Mouse (Mus musculus): Measurements from ENCODE around the gene Ifi203. TPM values are rescaled to one million over a fixed set of nuclear protein-coding genes. Genes with fewer than 3 reads are reported as not detected.

Ifi203 gene
- 100 to 1,000 TPM; 272 to 474 TPM for polyA plus RNA-seq (2017; shearing (Covaris generic))

GRCm38 (mm10) chr1:173941924-173942779 lies at the start of gene Ifi203, which contains the start of gene Mndal:
Ifi203 (minus strand) TSS chr1:173942672.
Mndal (minus strand) TSS chr1:173942491.

GRCm38 (mm10) chr1:173982694-173983305 lies 40.3 kb upstream of the Ifi203 start, which contains the start of gene Ifi202b:
Ifi202b (minus strand) TSS chr1:173982744.

DNA sequence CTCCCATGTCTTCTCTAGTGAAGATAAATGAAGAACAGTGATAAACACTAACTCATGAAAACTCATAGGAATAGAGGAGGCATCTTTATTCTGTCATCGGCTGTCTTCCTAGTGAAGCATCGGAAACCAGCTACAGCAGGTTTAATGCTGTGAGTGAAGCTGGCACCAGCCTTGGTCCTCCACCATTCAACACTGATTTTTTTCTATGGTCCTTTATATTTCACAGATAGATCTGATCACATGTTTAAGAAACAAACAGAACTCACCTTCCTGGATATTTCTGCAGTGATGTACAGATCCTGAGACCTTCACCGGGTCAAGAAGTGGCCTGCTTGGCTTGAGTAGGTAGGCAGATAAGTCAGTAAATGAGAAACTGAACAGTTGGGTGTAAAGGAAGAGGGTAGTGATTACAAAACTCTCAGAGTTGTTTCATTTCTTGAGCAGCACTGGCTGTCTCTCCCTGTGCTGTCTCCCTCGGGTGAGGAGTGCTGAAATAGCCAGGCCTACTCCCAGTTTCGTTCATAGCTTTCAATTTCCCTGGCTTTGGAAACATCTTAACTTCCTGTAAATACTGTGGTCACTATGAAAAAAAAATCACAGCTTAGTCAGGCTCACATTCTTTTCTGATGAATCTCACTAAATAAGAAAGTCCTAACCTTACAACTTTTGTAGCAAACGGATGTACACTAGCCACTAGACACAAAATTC lies 29.8 kb downstream of the Ifi203 start, which contains the start of gene Ifi211:
Gene Ifi211, minus strand, starts transcription at position 499 of the 708 bp plus-strand sequence.

Other genes with a start within 250 kb of the Ifi203 start
- under 1 TPM; 0.18 to 0.34 TPM for gene Ifi207, start 200.9 kb downstream of the Ifi203 start, polyA plus RNA-seq (2017; shearing (Covaris generic))
- gene Ifi204, start 175.7 kb downstream of the Ifi203 start, polyA plus RNA-seq (2017; shearing (Covaris generic)) = 1 to 10 TPM; 1.7 to 9.8 TPM
- gene Ifi211, start 29.6 kb downstream of the Ifi203 start, polyA plus RNA-seq (2017; shearing (Covaris generic)) = 1 to 10 TPM; 5.8 to 5.9 TPM
- 100 to 1,000 TPM; 368 to 518 TPM for gene Mndal, start 181 bp downstream of the Ifi203 start, polyA plus RNA-seq (2017; shearing (Covaris generic))
- not detected for gene Ifi202b, start 40.1 kb upstream of the Ifi203 start, polyA plus RNA-seq (2017; shearing (Covaris generic))
- under 1 TPM; 0.66 to 0.73 TPM for gene Ifi205, start 89.1 kb upstream of the Ifi203 start, polyA plus RNA-seq (2017; shearing (Covaris generic))
- not detected for gene Olfr433, start 98.0 kb upstream of the Ifi203 start, polyA plus RNA-seq (2017; shearing (Covaris generic))
- under 1 TPM in 1 of 2 experiments, not detected in 1; 0.43 TPM for gene Olfr432, start 106.5 kb upstream of the Ifi203 start, polyA plus RNA-seq (2017; shearing (Covaris generic))
- not detected for gene Olfr430, start 123.9 kb upstream of the Ifi203 start, polyA plus RNA-seq (2017; shearing (Covaris generic))
- not detected for gene Olfr429, start 141.7 kb upstream of the Ifi203 start, polyA plus RNA-seq (2017; shearing (Covaris generic))
- gene Olfr427, start 154.2 kb upstream of the Ifi203 start, polyA plus RNA-seq (2017; shearing (Covaris generic)) = under 1 TPM in 1 of 2 experiments, not detected in 1; 0.42 TPM
- gene Olfr231, start 178.5 kb upstream of the Ifi203 start, polyA plus RNA-seq (2017; shearing (Covaris generic)) = not detected
- not detected for gene Olfr424, start 188.8 kb upstream of the Ifi203 start, polyA plus RNA-seq (2017; shearing (Covaris generic))
- gene Olfr420, start 213.0 kb upstream of the Ifi203 start, polyA plus RNA-seq (2017; shearing (Covaris generic)) = under 1 TPM in 1 of 2 experiments, not detected in 1; 0.16 TPM
- under 1 TPM; 0.12 to 0.18 TPM for gene Spta1, start 230.1 kb upstream of the Ifi203 start, polyA plus RNA-seq (2017; shearing (Covaris generic))

All from activated CD4-positive, CD25-positive, alpha-beta regulatory T cell (primary cell).